Mouse (Mus musculus) spleen, adult 2 months (tissue): ENCODE data around the gene Gnb3.

Experiments
- CTCF ChIP-seq: fragments of 200-500 bp; IDR thresholded peaks from 2 replicates; pipeline ENCODE4 v1.5.1; 2011; ENCODE audit warnings: mild to moderate bottlenecking, inconsistent platforms; ENCODE audit not compliant: insufficient read depth, insufficient read length, insufficient replicate concordance; ENCODE audit errors: extremely low read depth
- POLR2A ChIP-seq: fragments of 200-500 bp; IDR thresholded peaks from 2 replicates; pipeline ENCODE4 v1.6.1; 2011; ENCODE audit warnings: low read depth, low read length, inconsistent platforms

- TF ChIP-seq POLR2A (no peak), CTCF (no peak)
Measured at GRCm38 (mm10) chr6:124822049-124822448, 18.0 kb downstream of the Gnb3 start.
